Mouse (Mus musculus) mouse embryonic stem cell (cell line): ENCODE results near the gene Cmbl.

Source experiments
- in situ Hi-C, 2 experiments: fragments of 300-500 bp; cut with MboI; formaldehyde crosslinking; loops; 1 replicate in 1 of 2; 3 replicates in 1 of 2; pipeline ENCODE4 v1.14.3; 2019 to 2020; ENCODE audit warnings: low sequenced_read_pairs in 2 of 2, low pct_unique_long_range_greater_than_20kb in 1 of 2, mixed read lengths in 1 of 2; ENCODE audit not compliant: unreplicated experiment in 1 of 2

The Cmbl gene

GRCm38 (mm10) chr15:31539643-31540512 lies 25.3 kb upstream of the Cmbl start:
- in situ Hi-C loops = no loop called here

DNA sequence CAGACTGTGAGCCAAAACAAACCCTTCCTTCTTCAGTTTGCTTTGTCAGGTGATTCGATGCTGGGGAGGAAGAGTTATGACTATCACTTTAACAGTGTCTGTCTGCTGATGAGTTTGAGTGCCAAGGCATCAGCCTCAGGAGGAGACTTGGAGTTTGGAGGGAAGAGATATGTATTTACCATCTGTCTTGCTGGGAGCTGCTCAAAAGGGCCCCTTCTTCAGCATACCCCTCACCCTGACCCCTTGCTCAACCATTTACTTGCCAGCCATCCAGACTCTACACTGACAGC lies 24.7 kb upstream of the Cmbl start:
- in situ Hi-C loops = no loop called here

DNA sequence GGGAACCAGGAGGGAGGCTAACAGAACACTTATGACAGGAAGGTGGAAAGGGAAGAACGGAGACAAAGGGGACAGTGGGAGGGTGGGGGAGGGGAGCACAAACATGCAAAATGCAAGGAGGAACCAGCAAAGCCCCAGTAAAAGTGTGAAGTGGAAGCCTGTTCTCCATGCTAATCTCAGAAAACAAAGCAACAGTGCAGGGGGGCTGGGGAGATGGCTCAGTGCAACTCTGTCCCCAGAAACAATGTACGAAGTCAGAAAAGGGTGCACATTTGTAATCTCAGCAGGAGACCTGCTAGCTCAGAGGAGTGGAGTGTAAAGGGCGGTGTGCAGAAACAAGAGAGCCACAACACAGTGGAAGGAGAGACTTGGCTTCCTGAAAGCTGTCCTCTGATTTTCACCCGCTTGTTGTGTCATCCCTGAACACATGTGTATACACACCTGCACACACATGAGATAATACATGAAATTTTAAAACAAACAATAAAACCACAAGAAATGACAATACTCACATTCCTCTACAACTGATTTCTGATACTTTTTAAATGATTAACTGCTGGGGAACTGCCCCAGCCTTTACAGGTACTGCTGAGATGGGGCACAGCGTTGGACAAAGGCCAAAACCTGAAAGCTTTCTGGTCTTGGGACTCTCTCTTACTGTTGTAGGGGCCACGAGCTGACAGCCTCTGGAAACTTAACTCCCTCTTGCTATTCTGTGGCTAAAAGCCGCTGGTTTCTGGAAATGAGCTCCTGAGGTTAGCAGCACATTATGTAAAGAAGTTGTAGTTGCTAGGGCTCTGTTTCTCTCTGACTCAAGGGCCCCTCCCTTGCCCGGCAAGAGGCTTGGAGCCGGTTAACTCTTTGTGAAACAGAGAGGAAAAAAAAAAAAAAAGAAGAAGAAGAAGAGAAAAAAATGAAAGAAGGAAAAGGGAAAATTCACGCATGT lies 22.9 kb upstream of the Cmbl start:
- in situ Hi-C loops = no loop called here

DNA sequence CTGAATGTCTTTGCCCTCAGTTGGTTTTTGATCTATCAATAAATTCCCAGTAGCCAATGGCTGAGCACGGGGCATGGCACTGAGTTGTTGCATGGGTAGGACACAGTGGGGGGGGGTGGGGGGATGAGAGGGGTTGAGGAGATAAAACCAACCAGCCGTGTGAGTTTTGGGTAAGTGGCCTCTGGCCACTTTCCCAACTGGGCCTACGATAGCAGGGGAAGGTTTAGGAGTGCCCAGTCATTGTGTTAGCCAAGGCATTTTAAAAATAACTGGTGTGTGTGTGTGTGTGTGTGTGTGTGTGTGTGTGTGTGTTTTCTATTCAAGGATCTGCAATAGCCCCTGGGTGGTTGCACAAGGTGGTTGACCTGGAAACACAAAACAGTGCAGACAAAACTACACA lies 21.9 kb upstream of the Cmbl start:
- in situ Hi-C loops = no loop called here

DNA sequence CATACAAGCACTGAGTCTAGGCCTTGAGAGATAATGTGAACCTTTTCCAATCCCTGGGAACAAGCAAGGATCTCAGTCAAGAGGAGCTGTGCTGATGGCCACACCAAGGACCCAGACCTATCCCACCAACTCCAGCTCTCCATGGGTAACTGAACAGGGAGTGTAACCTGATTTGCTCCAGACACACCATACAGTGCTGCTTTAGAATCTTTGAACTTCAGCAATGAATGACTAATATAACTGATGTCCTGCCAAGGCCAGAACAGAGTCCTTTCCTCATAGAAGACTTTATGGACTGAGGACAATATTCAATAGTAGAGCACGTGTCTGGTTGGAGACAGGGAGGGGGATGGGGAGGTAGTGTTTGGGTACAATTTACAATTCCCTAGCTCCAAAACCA lies 20.1 kb upstream of the Cmbl start:
- in situ Hi-C loops = no loop called here

DNA sequence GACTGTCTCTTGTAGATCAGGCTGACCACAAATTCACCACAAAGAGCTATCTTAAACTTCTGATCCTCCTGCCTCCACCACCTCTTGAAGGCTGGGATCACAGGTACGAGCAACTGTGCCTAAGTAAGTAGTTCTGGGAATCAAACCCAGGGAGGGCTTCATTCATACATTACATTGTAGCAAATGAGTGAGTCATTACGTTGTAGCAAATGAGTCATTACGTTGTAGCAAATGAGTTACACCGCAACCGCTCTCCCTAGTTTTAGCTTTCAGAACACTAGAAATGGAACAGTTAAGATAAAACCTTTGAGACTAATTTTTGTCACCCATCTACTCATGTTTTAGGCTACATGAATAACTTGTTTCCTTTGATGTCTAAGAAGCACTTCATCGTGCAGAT lies 18.9 kb upstream of the Cmbl start:
- in situ Hi-C loops = no loop called here

- in situ Hi-C loops = no loop called here
Measured at GRCm38 (mm10) chr15:31547421-31547820, 17.8 kb upstream of the Cmbl start.

- in situ Hi-C loops = no loop called here
Measured at GRCm38 (mm10) chr15:31550381-31550780, 14.8 kb upstream of the Cmbl start.

- in situ Hi-C loops = no loop called here
Measured at GRCm38 (mm10) chr15:31554855-31555254, 10.3 kb upstream of the Cmbl start.

DNA sequence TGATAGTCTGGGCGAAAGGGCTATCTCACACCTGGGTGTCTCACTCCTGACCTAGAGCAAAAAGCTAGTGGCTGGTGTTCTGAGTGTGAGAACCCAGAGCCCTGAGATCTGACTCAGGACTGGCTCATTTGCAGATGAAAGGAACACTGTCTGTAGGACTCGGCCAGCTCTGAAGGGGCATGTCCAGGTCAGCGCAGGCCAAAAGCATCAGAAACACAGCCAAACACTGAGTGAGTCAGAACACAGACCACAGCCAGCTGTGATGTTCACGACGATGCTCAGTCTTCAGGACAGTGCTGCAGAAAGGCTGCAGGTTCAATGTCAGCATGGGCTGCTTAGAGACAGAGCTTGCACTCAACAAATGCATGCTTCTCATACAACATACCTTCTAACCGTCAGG lies 3.8 kb upstream of the Cmbl start:
- in situ Hi-C loops = no loop called here

DNA sequence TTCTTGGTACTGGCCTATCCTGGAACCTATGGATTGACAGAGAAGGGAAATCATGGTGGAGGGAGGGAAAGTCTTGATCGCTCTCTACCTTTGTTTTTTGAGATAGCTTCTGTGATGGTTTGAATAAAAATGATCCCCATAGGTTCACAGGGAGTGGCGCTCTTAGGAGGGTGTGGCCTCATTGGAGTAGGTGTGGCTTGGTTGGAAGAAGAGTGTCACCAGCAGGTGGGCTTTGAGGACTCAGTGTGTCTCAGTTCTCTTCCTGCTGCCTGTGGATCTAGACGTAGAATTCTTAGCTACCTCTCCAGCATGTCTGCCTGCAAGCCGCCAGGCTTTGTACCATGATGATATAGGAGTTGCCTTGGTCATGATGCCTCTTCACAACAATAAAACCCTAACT lies 3.2 kb upstream of the Cmbl start:
- in situ Hi-C loops = no loop called here

- in situ Hi-C loops = no loop called here
Measured at GRCm38 (mm10) chr15:31562847-31563246, 2.3 kb upstream of the Cmbl start.

GRCm38 (mm10) chr15:31563577-31564546 lies 1.3 kb upstream of the Cmbl start:
- in situ Hi-C loops = no loop called here

DNA sequence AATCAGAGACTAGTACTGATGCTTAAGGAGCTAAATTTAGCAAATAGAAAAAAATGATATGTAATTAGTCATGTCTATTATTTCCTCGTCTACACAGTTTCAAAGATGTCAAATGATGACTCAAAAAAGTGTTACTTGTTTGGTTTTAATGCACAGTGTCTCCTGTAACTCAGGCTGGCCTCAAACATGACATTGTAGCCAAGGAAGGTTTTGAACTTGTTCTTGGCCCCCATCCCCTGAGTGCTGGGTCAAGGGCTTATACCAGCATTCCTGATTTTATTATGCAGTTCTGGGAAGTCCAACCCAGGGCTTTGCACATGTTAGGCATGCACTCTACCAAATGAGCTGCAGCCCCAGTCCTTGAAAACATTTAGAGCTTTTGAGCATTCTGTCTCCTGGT lies 597 bp downstream of the Cmbl start:
- in situ Hi-C loops = no loop called here

DNA sequence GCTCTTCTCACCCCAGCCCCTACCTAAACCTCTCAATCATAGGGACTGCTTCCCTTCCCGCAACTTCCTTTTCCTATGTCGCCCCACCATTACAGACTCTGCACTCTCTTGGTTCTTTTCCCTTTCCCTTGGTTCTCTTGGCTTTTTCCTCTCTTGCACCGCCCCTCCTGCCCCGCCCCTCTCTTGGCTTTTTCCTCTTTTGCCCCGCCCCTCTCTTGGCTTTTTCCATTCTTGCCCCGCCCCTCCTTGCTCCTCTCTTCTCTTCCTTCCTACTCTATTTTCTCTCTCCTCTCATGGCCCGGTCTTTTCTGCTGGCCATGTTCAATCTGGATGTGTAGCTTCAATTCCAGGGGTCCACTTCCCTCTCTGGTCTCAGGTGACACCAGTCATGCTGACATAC lies 2.2 kb downstream of the Cmbl start:
- in situ Hi-C loops = no loop called here

GRCm38 (mm10) chr15:31568581-31568996 lies 3.4 kb downstream of the Cmbl start:
- in situ Hi-C loops = no loop called here

GRCm38 (mm10) chr15:31569325-31570022 lies 4.3 kb downstream of the Cmbl start:
- in situ Hi-C loops = no loop called here

- in situ Hi-C loops = no loop called here
Measured at GRCm38 (mm10) chr15:31570959-31571358, 5.8 kb downstream of the Cmbl start.
